Mouse (Mus musculus) stomach, embryonic 15.5 days (tissue): Measurements from ENCODE around the gene Slc16a4. TPM values are rescaled to one million over a fixed set of nuclear protein-coding genes. Genes with fewer than 3 reads are reported as not detected.
A peak's percentile ranks its signal among the peaks of the same experiment; 100 is the strongest.
"Not testable (repeated sequence)": the region's sequence is repeated elsewhere in the genome, so short reads cannot be mapped to it uniquely, and the experiment has no call there.

ENCODE experiments used
- ATAC-seq: fragments of 200-750 bp; cut with Nextera tagmentation; 2 replicates; pipeline ENCODE4 v1.8.0; 2017; ENCODE audit warnings: low read depth, moderate number of reproducible peaks, moderate TSS enrichment; ENCODE audit not compliant: insufficient read depth, low FRiP score
- H3K27ac ChIP-seq: fragments of 300-500 bp; sonication (generic); 2 replicates; pipeline ENCODE4 v1.5.1; 2015; ENCODE audit warnings: mild to moderate bottlenecking, inconsistent platforms
- H3K27me3 ChIP-seq: fragments of 300-500 bp; sonication (generic); replicated peaks from 2 replicates; pipeline ENCODE4 v1.6.1; 2015; ENCODE audit warnings: inconsistent platforms
- H3K36me3 ChIP-seq: fragments of 300-500 bp; sonication (generic); 2 replicates; pipeline ENCODE4 v1.6.1; 2015; ENCODE audit warnings: inconsistent platforms
- H3K4me1 ChIP-seq: fragments of 300-500 bp; sonication (generic); 2 replicates; pipeline ENCODE4 v1.6.1; 2015; ENCODE audit warnings: inconsistent platforms
- H3K4me2 ChIP-seq: fragments of 300-500 bp; sonication (generic); 2 replicates; pipeline ENCODE4 v1.6.1; 2015; ENCODE audit warnings: mild to moderate bottlenecking, inconsistent platforms
- H3K4me3 ChIP-seq: fragments of 300-500 bp; sonication (generic); replicated peaks from 2 replicates; pipeline ENCODE4 v1.5.1; 2015; ENCODE audit warnings: inconsistent platforms
- H3K9ac ChIP-seq: fragments of 300-500 bp; sonication (generic); 2 replicates; pipeline ENCODE4 v1.6.1; 2015; ENCODE audit warnings: inconsistent platforms
- H3K9me3 ChIP-seq: fragments of 300-500 bp; sonication (generic); 2 replicates; pipeline ENCODE4 v1.6.1; 2016; ENCODE audit warnings: inconsistent platforms
- WGBS: fragments of 180-500 bp; shearing (Covaris S2); methylation state at CpG from one replicate; pipeline ENCODE4 v1.1.7; 2015; 5-methylcytosine and 5-hydroxymethylcytosine counted together
- polyA plus RNA-seq: library from polyadenylated mRNA; unstranded; fragments of >200 nt; fragmentation: Nextera tagmentation; extraction: Ambion mirVana; gene quantifications from 2 replicates; pipeline ENCODE4 v1.2.1, GENCODE M21; 2015

The Slc16a4 gene
- polyA plus RNA-seq, 1 experiment from 2014 or later, result 2.6 TPM

DNA sequence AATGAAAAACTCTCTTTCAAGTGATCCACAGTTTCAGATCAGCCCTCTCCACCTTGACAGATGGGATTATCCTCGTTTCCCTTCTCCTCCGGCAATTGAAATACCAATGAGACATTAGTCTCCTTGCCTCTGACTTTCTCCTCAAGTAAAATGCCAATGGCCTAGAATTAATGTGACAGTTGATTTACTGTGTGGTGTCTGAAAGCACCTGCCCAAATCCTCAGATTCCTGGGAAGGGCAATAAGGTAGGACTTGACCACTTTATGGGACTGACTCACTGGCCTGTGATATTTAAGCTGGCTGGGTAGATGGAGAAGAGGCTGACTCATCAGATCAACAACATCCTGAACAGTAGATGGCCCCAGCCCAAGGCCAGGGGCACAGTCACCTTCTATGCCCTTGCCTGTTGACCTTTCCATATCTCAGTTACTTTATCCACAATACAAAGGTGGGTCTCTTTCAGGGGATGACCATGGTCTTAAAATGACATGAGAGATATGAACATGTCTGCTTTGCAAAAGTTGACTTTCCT, 24.1 kb upstream of the Slc16a4 start:
- Histone ChIP-seq H3K27ac (no peak overlapping the region), H3K4me3 (no peak overlapping the region), H3K27me3 (no peaks in the 10 kb centered on the region), H3K9me3 (no peaks in the 10 kb centered on the region), H3K9ac (no peak overlapping the region), H3K4me1 (no peaks in the 10 kb centered on the region), H3K36me3 (no peaks in the 10 kb centered on the region), H3K4me2 (no peak overlapping the region)
- no peak for ATAC-seq
- 46% methylated on average over 2 of the region's 2 CpGs for WGBS

DNA sequence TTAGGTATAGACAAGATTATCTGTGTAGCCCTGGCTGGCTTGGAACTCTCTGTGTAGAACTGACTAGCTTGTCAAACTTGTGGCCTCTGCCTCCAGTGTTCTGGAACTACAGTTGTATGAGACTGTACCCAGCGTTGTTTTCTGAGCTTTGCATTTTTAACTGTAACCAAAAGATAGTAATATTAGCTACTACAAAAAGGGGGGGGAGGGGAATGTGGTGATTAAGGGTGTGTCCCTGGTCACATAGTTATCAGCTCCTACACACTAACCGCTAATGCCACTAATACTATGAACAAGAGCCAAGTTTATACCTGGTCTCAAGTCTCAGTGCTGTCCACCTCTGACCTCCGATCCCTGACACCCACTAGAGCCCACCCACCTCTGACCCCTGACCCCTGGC, 18.6 kb upstream of the Slc16a4 start:
- H3K4me3 ChIP-seq, result no peak overlapping the region
- no peak overlapping the region for H3K4me2 ChIP-seq
- H3K4me1 ChIP-seq, result no peaks in the 10 kb centered on the region
- no peak for ATAC-seq
- H3K9me3 ChIP-seq, result no peaks in the 10 kb centered on the region
- no peak overlapping the region for H3K9ac ChIP-seq
- WGBS, result 89% methylated on average over 3 of the region's 3 CpGs
- H3K36me3 ChIP-seq, result no peaks in the 10 kb centered on the region
- H3K27me3 ChIP-seq, result no peaks in the 10 kb centered on the region
- no peak overlapping the region for H3K27ac ChIP-seq

DNA sequence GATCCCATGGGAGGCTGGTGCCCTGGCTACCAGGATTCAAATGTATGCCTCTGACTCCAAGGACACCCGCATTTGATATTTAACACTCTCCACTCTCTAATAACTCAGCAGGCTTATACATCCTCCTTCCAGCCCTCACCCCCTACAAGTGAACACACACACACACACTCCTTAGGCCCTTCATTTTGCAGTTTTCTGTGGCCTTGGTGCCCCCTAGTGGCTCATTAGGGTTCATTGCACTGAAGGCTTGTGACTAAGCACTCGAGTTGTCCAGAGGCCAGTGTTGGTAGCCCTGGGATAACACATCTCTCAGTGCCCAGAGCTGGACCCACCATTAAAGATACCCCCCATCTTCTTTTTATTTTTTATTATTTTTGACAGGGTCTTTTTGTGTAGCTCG, 17.2 kb upstream of the Slc16a4 start:
- no peaks in the 10 kb centered on the region for H3K4me1 ChIP-seq
- H3K27ac ChIP-seq, result no peak overlapping the region
- H3K36me3 ChIP-seq, result no peaks in the 10 kb centered on the region
- no peak overlapping the region for H3K4me2 ChIP-seq
- no peaks in the 10 kb centered on the region for H3K27me3 ChIP-seq
- no peaks in the 10 kb centered on the region for H3K9me3 ChIP-seq
- H3K9ac ChIP-seq, result no peak overlapping the region
- 0 out of 2 replicates have a peak, but pooled peaks have one; percentile 56 for ATAC-seq
- no peak overlapping the region for H3K4me3 ChIP-seq
- 12% methylated on average over 3 of the region's 3 CpGs for WGBS

DNA sequence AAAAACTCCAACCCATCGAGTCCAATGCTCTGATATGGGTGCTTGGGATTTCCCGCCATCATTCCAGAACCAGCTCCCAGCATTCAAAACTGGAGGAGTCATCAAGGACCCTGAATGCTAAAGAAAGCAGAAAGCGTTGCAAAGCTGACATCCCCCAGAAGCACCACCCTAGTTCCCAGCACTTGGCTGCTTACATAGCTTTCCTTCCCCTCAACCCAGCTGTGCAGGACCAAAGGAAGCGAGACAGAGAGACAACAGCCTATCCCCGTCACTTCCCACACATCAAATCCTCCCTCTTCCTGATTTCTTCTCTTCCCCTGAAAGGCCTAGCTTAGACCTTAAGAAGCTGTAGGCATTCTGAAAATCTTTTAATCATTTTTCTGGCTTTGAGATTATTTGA, 15.7 kb upstream of the Slc16a4 start:
- 53% methylated on average over 5 of the region's 5 CpGs for WGBS
- H3K9ac ChIP-seq, result no peak overlapping the region
- no peak for ATAC-seq
- no peaks in the 10 kb centered on the region for H3K27me3 ChIP-seq
- H3K36me3 ChIP-seq, result no peaks in the 10 kb centered on the region
- H3K4me3 ChIP-seq, result no peak overlapping the region
- no peak overlapping the region for H3K4me2 ChIP-seq
- no peaks in the 10 kb centered on the region for H3K4me1 ChIP-seq
- no peaks in the 10 kb centered on the region for H3K9me3 ChIP-seq
- no peak overlapping the region for H3K27ac ChIP-seq

DNA sequence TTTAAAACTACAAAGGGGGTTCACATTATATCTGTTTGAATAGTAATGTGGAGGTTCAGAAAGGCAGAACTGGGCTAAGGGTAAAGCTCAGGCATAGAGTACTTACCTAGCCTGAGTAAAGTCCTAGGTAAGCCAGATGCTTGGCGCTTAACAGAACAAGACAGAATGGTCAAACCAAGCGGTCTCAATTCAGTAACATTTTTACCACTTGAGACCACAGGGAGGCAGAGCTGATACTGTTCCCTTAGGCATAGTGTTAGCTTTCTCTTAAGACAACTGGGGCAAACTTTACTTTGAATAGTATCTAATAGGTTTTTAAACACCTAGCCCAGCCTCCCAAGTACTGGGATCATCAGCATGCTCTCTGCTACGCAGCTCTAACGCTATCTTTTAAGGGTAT, 15.0 kb upstream of the Slc16a4 start:
- H3K9ac ChIP-seq, result no peak overlapping the region
- no peak for ATAC-seq
- H3K27ac ChIP-seq, result no peak overlapping the region
- H3K4me2 ChIP-seq, result no peak overlapping the region
- no peaks in the 10 kb centered on the region for H3K36me3 ChIP-seq
- H3K27me3 ChIP-seq, result no peaks in the 10 kb centered on the region
- no peaks in the 10 kb centered on the region for H3K4me1 ChIP-seq
- WGBS, result 55% methylated on average over 4 of the region's 4 CpGs
- H3K9me3 ChIP-seq, result no peaks in the 10 kb centered on the region
- no peak overlapping the region for H3K4me3 ChIP-seq

DNA sequence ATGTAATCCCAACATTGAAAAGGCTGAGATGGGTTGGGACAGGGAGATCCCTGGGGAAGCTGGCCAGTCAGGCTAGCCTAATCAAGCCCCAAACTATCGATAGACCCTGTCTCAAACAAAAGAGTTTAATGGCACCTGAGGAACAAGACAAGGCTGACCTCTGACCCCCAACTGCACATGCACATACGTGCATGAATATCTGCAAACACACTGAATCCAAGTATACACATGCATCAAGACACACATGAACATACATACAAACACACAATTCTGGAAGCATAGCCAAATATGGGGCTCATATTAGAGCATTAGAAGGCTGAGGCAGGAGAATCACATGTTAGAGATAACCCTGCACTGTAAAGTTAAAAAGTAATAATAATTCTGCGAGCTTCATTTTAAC, 14.4 kb upstream of the Slc16a4 start:
- no peak overlapping the region for H3K4me3 ChIP-seq
- no peak overlapping the region for H3K27ac ChIP-seq
- H3K27me3 ChIP-seq, result no peaks in the 10 kb centered on the region
- 84% methylated on average over 3 of the region's 3 CpGs for WGBS
- no peak overlapping the region for H3K9ac ChIP-seq
- H3K4me2 ChIP-seq, result no peak overlapping the region
- no peaks in the 10 kb centered on the region for H3K36me3 ChIP-seq
- ATAC-seq, result no peak
- no peaks in the 10 kb centered on the region for H3K9me3 ChIP-seq
- H3K4me1 ChIP-seq, result no peaks in the 10 kb centered on the region

DNA sequence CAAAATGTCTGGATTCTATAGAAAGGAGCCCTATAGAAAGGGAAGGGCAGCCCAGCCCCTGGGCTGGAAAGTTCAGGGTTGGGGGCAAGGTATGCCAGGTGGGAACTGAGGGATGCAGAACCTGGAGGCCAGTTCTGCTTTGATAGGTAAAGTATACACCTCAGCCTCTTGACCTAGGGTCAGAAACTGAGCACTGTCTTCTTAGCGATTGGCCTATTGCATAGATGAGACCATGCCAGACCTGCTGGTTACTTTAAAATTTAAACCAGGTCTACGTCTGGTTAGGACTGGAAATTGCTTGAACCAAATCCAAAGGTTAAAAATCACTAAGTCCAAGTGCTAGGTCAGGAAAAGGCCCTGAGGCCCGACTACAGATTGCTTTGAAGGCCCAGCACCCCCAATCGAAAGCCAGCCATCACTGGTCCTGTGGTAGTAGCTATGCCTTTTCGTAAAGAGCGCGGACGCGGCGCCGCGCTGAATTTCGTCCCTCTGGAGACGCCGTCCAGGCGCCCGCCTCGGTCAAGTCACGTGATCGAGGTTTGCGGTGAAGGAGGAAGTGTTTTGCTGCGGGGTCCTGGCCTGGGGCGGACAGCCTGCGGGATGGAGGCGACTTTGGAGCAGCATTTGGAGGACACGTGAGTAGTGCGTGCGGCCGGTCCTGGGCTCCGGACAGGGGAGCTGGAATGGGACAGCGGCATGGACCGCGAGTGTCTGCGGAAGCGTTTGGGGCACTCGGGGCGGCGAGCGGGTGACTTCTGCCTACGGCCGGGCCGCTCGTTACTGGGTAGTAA, 12.4 kb upstream of the Slc16a4 start, which contains the start of gene Lamtor5:
Gene Lamtor5, plus strand, starts transcription at position 380 of the 791 bp plus-strand sequence.
- WGBS, result 3% methylated on average over 43 of the region's 43 CpGs

DNA sequence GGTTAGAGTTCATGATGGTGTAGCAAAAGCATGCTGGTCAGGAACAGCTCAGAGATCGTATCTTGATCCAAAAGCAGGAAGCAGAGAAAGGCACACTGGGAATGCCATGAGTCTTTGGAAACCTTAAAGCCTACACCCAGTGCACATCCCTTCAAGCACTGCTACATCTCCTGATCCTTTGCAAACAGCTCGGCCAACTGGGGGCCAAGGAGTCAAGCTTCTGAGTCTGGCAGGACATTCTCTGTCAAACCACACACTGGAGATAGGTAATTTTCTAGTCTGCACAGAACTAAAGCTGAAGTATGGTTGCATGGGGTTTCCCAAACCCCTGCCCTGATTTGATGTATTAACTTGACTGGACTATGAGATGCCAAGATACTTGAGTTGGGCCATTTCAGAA, 4.9 kb upstream of the Slc16a4 start:
- no peak for ATAC-seq
- H3K9ac ChIP-seq, result no peak overlapping the region
- 0 out of 2 replicates have a peak, but pooled peaks cover 4% of the 10 kb centered on the region for H3K4me1 ChIP-seq
- no peaks in the 10 kb centered on the region for H3K27me3 ChIP-seq
- no peak overlapping the region for H3K27ac ChIP-seq
- H3K4me2 ChIP-seq, result no peak overlapping the region
- H3K9me3 ChIP-seq, result no peaks in the 10 kb centered on the region
- H3K36me3 ChIP-seq, result peaks cover 18% of the 10 kb centered on the region
- WGBS, result 82% methylated on average over 2 of the region's 2 CpGs
- H3K4me3 ChIP-seq, result no peak overlapping the region

More for the DNA sequence above, 12.4 kb upstream of the Slc16a4 start, which contains the start of gene Lamtor5:
- Histone ChIP-seq H3K4me2 (peak within 1 kb of the TSS; percentile 67), H3K36me3 (peaks cover 8% of the 10 kb centered on the region), H3K27ac (no peak within 1 kb of the TSS), H3K9ac (peak within 1 kb of the TSS; percentile 72), H3K4me3 (peak within 1 kb of the TSS; percentile 86), H3K4me1 (no peaks in the 10 kb centered on the region), H3K9me3 (no peaks in the 10 kb centered on the region), H3K27me3 (no peaks in the 10 kb centered on the region)
- ATAC-seq, result peak; percentile 81

DNA sequence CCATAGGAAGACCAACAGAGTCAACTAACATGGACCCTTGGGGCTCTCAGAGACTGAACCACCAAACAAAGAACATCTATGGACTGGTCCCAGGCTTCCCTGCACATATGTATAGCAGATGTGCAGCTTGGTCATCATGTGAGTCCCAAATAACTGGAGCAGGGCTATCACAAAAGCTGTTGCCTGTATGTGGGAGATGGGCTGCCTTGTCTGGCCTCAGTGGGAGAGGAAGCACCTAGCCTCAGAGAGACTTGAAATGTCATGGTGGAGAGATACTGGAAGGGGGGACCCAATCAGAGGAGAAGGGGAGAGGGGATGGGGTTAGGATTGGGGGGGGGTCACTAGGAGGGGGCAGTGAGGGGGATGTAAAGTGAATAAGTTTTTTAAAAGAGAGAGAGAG, 3.7 kb upstream of the Slc16a4 start:
- Histone ChIP-seq H3K27ac (no peak overlapping the region), H3K36me3 (peaks cover 16% of the 10 kb centered on the region), H3K4me1 (0 out of 2 replicates have a peak, but pooled peaks cover 6% of the 10 kb centered on the region), H3K27me3 (no peaks in the 10 kb centered on the region), H3K4me3 (no peak overlapping the region), H3K4me2 (no peak overlapping the region), H3K9me3 (no peaks in the 10 kb centered on the region), H3K9ac (no peak overlapping the region)
- ATAC-seq, result no peak

DNA sequence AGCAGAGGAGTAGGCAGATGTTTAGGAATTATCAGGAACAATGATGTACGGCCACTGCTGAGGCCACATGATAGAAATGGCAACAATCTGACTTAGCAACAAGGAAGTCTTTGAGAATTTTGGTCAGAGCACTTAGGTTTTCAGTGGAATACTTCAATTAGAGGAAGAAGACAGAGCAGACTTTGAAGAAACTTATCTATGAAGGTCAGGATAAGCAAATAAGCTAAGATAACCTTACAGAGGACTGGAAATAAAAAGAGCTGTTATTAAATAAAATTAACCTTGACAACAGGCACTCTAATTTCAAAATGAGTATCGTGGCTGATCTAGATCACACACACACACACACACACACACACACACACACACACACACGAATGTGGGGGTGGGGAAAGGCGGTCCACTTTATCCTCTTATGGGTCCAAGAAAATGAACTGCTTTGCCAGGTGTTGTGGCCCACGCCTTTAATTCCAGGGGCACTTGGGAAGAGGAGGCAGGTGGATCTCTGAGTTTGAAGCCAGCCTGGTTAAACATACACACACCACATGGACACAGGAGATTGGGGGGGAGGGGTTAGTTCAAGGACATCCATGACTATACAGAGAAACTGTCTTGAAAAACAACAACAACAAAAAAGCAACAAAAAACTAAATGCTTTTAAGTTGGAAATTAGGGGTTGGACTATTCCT, 4.8 kb downstream of the Slc16a4 start:
- Histone ChIP-seq H3K9me3 (no peaks in the 10 kb centered on the region), H3K4me3 (no peak overlapping the region), H3K4me2 (no peak overlapping the region), H3K36me3 (no peaks in the 10 kb centered on the region), H3K27ac (no peak overlapping the region), H3K9ac (no peak overlapping the region), H3K4me1 (0 out of 2 replicates have a peak, but pooled peaks cover 3% of the 10 kb centered on the region), H3K27me3 (no peaks in the 10 kb centered on the region)
- WGBS, result 70% methylated on average over 5 of the region's 5 CpGs
- no peak for ATAC-seq

DNA sequence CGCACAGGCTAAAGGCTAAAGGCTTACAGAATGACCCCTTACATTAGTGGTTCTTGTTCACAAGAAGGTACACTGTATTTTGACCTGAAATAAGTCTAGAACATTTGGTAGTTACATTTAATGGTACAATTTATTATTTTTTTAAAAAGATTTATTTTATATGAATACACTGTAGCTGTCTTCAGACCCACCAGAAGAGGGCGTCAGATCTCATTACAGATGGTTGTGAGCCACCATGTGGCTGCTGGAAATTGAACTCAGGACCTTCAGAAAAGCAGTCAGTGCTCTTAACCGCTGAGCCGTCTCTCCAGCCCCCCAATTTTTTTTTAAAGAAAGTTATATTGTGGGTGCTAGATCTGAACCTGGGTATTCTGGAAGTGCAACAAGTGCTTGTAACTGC, 5.9 kb downstream of the Slc16a4 start:
- H3K4me2 ChIP-seq, H3K36me3 ChIP-seq, H3K27me3 ChIP-seq, H3K9ac ChIP-seq, ATAC-seq, H3K9me3 ChIP-seq, H3K27ac ChIP-seq, H3K4me1 ChIP-seq, H3K4me3 ChIP-seq: not testable (repeated sequence)
- WGBS, result 77% methylated on average over 4 of the region's 4 CpGs

DNA sequence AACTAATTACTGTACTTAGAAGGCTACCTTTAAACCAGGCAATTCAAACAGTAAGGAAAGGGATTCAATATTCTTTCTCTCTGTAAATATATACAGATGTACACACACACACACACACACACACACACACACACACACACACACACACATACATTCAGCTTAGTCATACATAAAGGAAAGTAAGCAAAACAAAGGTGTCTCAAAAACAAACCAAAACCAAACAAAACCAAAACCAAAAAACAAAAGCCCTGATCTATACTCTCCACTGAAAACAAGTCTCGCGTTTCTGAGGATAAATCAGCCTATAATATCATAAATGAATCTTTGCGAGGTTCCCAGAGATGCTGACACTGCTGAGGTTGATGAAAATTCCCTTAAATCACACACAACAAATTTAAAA, 26.3 kb downstream of the Slc16a4 start:
- no peak for ATAC-seq
- WGBS, result 90% methylated on average over 3 of the region's 3 CpGs
- Histone ChIP-seq H3K36me3 (peaks cover 7% of the 10 kb centered on the region; the same call in 1 of the 2 replicates), H3K9ac (no peak overlapping the region), H3K27ac (no peak overlapping the region), H3K9me3 (no peaks in the 10 kb centered on the region), H3K4me3 (no peak overlapping the region), H3K27me3 (no peaks in the 10 kb centered on the region), H3K4me1 (no peaks in the 10 kb centered on the region), H3K4me2 (no peak overlapping the region)
